Mouse (Mus musculus) right cerebral cortex, postnatal 36 days (tissue): ENCODE measurements at regions not wholly inside any gene's neighbourhood (a gene's known extent, or its start where the extent isn't known, plus 50 kb on each side); places are given as distances from the start of the nearest gene placed in this dataset.

Experiments used
- DNase-seq, 2 experiments: peaks; one replicate each; pipeline ENCODE4 v3.0.0; 2022; ENCODE audit warnings: low spot score in 2 of 2, mixed read lengths in 1 of 2

- no peak for DNase-seq
These were observed 603.9 kb downstream of the Rps29 start for GRCm38 (mm10) chr12:68554943-68555627.

DNA sequence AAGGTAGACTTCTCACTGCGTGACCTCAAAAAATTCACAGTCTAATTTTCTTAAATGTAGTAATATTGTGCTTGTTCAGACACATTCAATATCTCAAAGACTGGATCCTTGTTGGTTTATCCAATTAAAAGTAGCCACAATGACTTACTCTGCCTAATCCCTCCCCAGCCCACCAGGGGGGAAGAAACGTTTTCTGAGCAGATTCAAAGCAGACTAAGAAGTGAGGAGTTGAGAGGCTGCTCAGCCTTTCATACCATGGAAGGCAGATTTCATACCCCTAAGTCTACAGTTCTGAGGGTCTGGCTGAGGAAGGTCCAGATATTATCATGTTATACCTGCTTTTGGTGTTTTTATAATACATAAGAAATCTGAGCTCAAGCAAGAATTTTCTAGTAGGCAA lies 604.7 kb downstream of the Rps29 start:
- no peak for DNase-seq

DNA sequence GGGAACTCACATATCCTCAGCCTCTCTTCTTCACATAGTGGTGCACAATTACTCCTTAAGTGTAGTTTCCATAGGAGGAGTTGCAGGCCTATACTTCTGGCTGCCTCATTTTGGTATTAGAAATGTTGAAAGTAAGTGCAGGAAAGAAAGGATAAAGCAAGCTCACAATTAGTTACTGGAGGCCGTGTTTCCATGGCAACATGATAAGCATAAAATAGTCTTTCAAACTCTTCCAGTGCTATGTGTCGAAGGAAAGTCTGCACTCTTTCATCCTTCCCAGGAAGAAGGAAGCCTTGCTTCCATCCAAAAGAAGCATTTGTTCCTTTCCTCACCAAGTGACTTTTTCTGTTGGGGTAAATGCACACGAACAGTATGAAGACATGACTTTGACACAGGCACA lies 617.2 kb downstream of the Rps29 start:
- DNase-seq: no peak

DNA sequence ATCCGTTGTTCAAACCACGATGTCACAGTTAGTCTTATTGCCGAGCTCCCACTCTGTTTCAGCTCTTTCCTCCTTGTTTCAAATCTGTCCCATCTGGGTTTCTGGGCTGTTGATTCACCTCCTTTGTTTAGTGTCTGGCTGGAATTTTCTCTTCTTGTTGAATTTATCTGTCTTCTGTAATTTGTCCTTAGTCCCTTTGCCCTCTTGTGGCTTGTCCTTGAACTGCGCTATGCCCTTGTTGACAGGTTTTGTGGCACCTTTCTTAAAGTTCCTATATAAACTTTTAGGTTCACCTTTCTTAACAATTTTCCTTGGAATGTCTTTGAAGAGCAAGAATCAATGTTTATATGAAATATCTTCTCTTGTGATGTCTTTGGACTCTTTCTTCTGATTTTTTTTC lies 658.2 kb downstream of the Rps29 start:
- DNase-seq: no peak

DNA sequence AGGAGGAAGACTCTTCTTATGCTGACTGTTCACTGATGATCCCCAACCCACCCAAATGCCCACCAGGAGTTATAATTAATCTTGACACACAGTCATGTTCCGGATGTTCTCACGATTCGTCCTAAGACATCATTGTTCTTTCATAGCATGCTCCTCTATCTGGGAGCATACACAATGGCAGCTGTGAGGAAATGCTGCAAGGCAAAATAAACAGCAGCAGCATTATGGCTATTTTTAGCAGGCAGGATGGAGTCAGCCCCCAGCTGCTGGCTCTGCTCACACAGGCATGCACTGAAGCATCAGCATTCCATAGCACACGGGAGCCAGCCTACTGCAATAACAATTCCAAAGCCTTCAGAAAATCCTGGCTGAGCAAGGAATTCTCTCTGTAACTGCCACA lies 696.0 kb downstream of the Rps29 start:
- DNase-seq: peak; percentile 13 to 14

GRCm38 (mm10) chr12:68458196-68458595 lies 700.8 kb downstream of the Rps29 start:
- DNase-seq: no peak

DNA sequence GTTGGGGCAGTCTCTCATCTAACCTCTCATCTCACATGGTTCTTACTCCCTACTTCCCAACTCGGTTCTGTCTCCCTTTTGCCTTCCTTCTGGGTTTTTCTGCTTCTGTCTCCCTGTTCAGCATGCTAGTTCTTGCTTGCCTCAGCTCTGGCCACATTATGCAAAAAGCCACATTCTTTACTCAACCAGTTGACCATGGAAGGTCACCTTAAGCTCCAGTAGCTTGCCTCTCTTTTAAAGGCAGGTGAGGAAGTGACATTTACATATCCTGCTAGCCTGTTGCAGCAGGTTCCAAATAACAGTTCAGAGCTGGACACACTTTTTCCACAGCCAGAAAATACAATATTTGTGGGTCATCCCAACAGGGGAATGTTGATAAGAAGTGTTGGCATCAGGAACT lies 732.4 kb downstream of the Rps29 start:
- no peak for DNase-seq

- DNase-seq: no peak
These were observed 734.0 kb downstream of the Rps29 start for GRCm38 (mm10) chr12:68425006-68425405.
